ENCODE assay signal across 19 mouse cellular contexts in genomic region chr2:155443446-155443845, GRCm38 (mm10). TPM values are rescaled to one million over a fixed set of nuclear protein-coding genes. Genes with fewer than 3 reads are reported as not detected.
DNase-seq lines count a peak whose midpoint lies in the region; ATAC-seq and TF ChIP-seq lines count a peak whose summit lies in the region.
"Had no signal": no experiment of that assay in that cellular context is flagged by ENCODE, and none has a peak within 500 bp of the region (broad histone marks: within the 10 kb centered on the region; RNA-seq: fewer than 3 reads in every experiment).

No protein-coding gene starts in this region.

- H3K27ac ChIP-seq in heart, postnatal 0 days (ENCODE audit: low read depth) = no peak overlapping the region
- no peak overlapping the region for H3K27ac ChIP-seq in kidney, embryonic 16.5 days (ENCODE audit: low read length)
- H3K27ac ChIP-seq: hindbrain, embryonic 13.5 days; limb, embryonic 13.5 days had no signal

- no peak for TF ChIP-seq CTCF in heart, postnatal 0 days (IDR thresholded peaks at IDR 0.05; ENCODE audit: low read depth)
- TF ChIP-seq CTCF in brain, embryonic 14.5 days (IDR thresholded peaks at IDR 0.05; ENCODE audit: borderline replicate concordance, extremely low read depth, insufficient read depth, insufficient read length) = no peak

- no peaks in the 10 kb centered on the region for H3K27me3 ChIP-seq in heart, postnatal 0 days (ENCODE audit: control insufficient read depth, insufficient read depth, low read length)
- no peaks in the 10 kb centered on the region for H3K27me3 ChIP-seq in kidney, embryonic 16.5 days (ENCODE audit: insufficient read depth, low read length)
- H3K27me3 ChIP-seq: hindbrain, embryonic 13.5 days; limb, embryonic 13.5 days; megakaryocyte, embryonic 14.5 days had no signal

- no peak for TF ChIP-seq EP300 in heart, postnatal 0 days (IDR thresholded peaks at IDR 0.05; ENCODE audit: low read depth)

- H3K9me3 ChIP-seq in heart, postnatal 0 days (replicated peaks; ENCODE audit: control insufficient read depth, low read length) = no peaks in the 10 kb centered on the region
- no peaks in the 10 kb centered on the region for H3K9me3 ChIP-seq in kidney, embryonic 16.5 days (ENCODE audit: low read length)
- H3K9me3 ChIP-seq: hindbrain, embryonic 13.5 days; limb, embryonic 13.5 days; megakaryocyte, embryonic 14.5 days had no signal

- no peak for ATAC-seq in heart, postnatal 0 days (ENCODE audit: insufficient read depth, low read depth)
- ATAC-seq in kidney, embryonic 16.5 days (ENCODE audit: low FRiP score, low TSS enrichment) = no peak
- ATAC-seq: midbrain, embryonic 16.5 days had no signal

- TF ChIP-seq POLR2A in brain, embryonic 14.5 days (IDR thresholded peaks at IDR 0.05; ENCODE audit: borderline replicate concordance, extremely low read depth, insufficient read depth, insufficient read length, poor library complexity, severe bottlenecking) = no peak

- 0 out of 2 replicates have a peak, but pooled peaks cover 4% of the 10 kb centered on the region for H3K36me3 ChIP-seq in heart, postnatal 0 days (replicated peaks; ENCODE audit: control insufficient read depth, insufficient read depth, low read length)
- no peaks in the 10 kb centered on the region for H3K36me3 ChIP-seq in kidney, embryonic 16.5 days (ENCODE audit: insufficient read depth, low read length)

- peak; percentile 18 for DNase-seq in heart, postnatal 0 days (ENCODE audit: low spot score)
- no peak for DNase-seq in heart, postnatal 14 days
- DNase-seq in ovary, adult 18-20 months (ENCODE audit: low spot score) = peak; percentile 55
- no peak for DNase-seq in ovary, postnatal 36 days (ENCODE audit: low spot score)
- peak; percentile 2 for DNase-seq in brain, embryonic 14.5 days (ENCODE audit: low read depth)
- no peak for DNase-seq in cerebellum, postnatal 4 days (ENCODE audit: low spot score in 2 of 2)
- DNase-seq: adrenal gland, adult 8-10 months; cerebellum, adult 2 months; kidney, adult 9 months; lung, adult 18-20 months; lung, postnatal 14 days; retina, postnatal 1 day; right cerebral cortex, postnatal 4 days had no signal

- 56% methylated on average over 2 of the region's 2 CpGs for WGBS in heart, postnatal 0 days
- 59% methylated on average over 2 of the region's 2 CpGs for WGBS in kidney, embryonic 16.5 days

- H3K4me1 ChIP-seq in heart, postnatal 0 days (ENCODE audit: control insufficient read depth, insufficient read depth) = peaks cover 5% of the 10 kb centered on the region; the same call in 1 of the 2 replicates
- peaks cover 4% of the 10 kb centered on the region; the same call in 1 of the 2 replicates for H3K4me1 ChIP-seq in kidney, embryonic 16.5 days (ENCODE audit: insufficient read depth, low read length)

- H3K4me3 ChIP-seq in heart, postnatal 0 days (ENCODE audit: low read depth, low read length) = no peak overlapping the region
- no peak overlapping the region for H3K4me3 ChIP-seq in kidney, embryonic 16.5 days (ENCODE audit: low read length)
- H3K4me3 ChIP-seq: hindbrain, embryonic 13.5 days; limb, embryonic 13.5 days; megakaryocyte, embryonic 14.5 days had no signal

- no peak overlapping the region for H3K9ac ChIP-seq in heart, postnatal 0 days (replicated peaks; ENCODE audit: low read depth, low read length)
- no peak overlapping the region for H3K9ac ChIP-seq in kidney, embryonic 16.5 days (replicated peaks; ENCODE audit: low read length)
- H3K9ac ChIP-seq: hindbrain, embryonic 13.5 days; limb, embryonic 13.5 days had no signal

- no peak overlapping the region for H3K4me2 ChIP-seq in heart, postnatal 0 days (ENCODE audit: low read depth, low read length)
- H3K4me2 ChIP-seq in kidney, embryonic 16.5 days (replicated peaks; ENCODE audit: low read depth, low read length) = no peak overlapping the region
- H3K4me2 ChIP-seq: heart, embryonic 11.5 days; hindbrain, embryonic 13.5 days; limb, embryonic 13.5 days had no signal

- intact Hi-C loops in heart, postnatal 14 days (cut with DNase I) = no loop called here

RNA-seq across cellular contexts. Expression of gene Ncoa6, which starts 30.2 kb away (rescaled TPM):
- 35.4 and 41.9 TPM in 2 replicates for total RNA-seq in heart, postnatal 0 days (2014; rRNA removed; ENCODE audit: low replicate concordance)
- polyA plus RNA-seq in heart, postnatal 0 days (2015; fragmentation: Nextera tagmentation; extraction: Ambion mirVana) = 11.4 and 13.4 TPM in 2 replicates
- total RNA-seq in heart, postnatal 14 days (2021) = 10 to 100 TPM; 33.4 to 34.7 TPM
- polyA plus RNA-seq in brain, embryonic 14.5 days (2012; rRNA removed) = 56.8 and 75.2 TPM in 2 replicates
- 14.2 and 16.1 TPM in 2 replicates for polyA plus RNA-seq in kidney, embryonic 16.5 days (2015; fragmentation: Nextera tagmentation; extraction: Ambion mirVana)

Comparison
In these comparisons a context has a peak if more than half of its experiments do, and no peak if none do; other contexts are left out.
1. DNase-seq: peak in heart, postnatal 0 days (single experiment), ovary, adult 18-20 months (single experiment) and brain, embryonic 14.5 days (single experiment); none in heart, postnatal 14 days (0 of 2), ovary, postnatal 36 days (single experiment) and cerebellum, postnatal 4 days (0 of 2).